Mouse (Mus musculus) midbrain, embryonic 16.5 days (tissue): ENCODE measurements around the gene Rasa2. TPM values are rescaled to one million over a fixed set of nuclear protein-coding genes. Genes with fewer than 3 reads are reported as not detected.

Source experiments
- ATAC-seq: fragments of 200-750 bp; cut with Nextera tagmentation; 2 replicates; pipeline ENCODE4 v1.8.0; 2017; ENCODE audit warnings: moderate TSS enrichment
- H3K27ac ChIP-seq: fragments of 300-500 bp; sonication (generic); 2 replicates; pipeline ENCODE4 v1.5.1; 2014; ENCODE audit warnings: mild to moderate bottlenecking, low read length, mixed read lengths
- H3K27me3 ChIP-seq: fragments of 300-500 bp; sonication (generic); 2 replicates; pipeline ENCODE4 v1.6.1; 2014; ENCODE audit warnings: low read depth, low read length, mixed read lengths; ENCODE audit not compliant: control insufficient read depth, insufficient read depth
- H3K36me3 ChIP-seq: fragments of 300-500 bp; sonication (generic); 2 replicates; pipeline ENCODE4 v1.6.1; 2014; ENCODE audit warnings: mild to moderate bottlenecking, low read length, moderate library complexity, mixed read lengths; ENCODE audit not compliant: control insufficient read depth, insufficient read depth
- H3K4me1 ChIP-seq: fragments of 300-500 bp; sonication (generic); 2 replicates; pipeline ENCODE4 v1.6.1; 2014; ENCODE audit warnings: mild to moderate bottlenecking, low read length, mixed read lengths; ENCODE audit not compliant: control insufficient read depth, insufficient read depth
- H3K4me2 ChIP-seq: fragments of 300-500 bp; sonication (generic); 2 replicates; pipeline ENCODE4 v1.6.1; 2014; ENCODE audit warnings: mild to moderate bottlenecking, low read length, mixed read lengths
- H3K4me3 ChIP-seq: fragments of 300-500 bp; sonication (generic); 2 replicates; pipeline ENCODE4 v1.5.1; 2014; ENCODE audit warnings: low read depth, mild to moderate bottlenecking, low read length, moderate library complexity, mixed read lengths
- H3K9ac ChIP-seq: fragments of 300-500 bp; sonication (generic); 2 replicates; pipeline ENCODE4 v1.6.1; 2014; ENCODE audit warnings: low read depth, low read length, mixed read lengths
- H3K9me3 ChIP-seq: fragments of 300-500 bp; sonication (generic); replicated peaks from 2 replicates; pipeline ENCODE4 v1.6.1; 2014; ENCODE audit warnings: mild to moderate bottlenecking, low read length, mixed read lengths; ENCODE audit not compliant: control insufficient read depth, poor library complexity, severe bottlenecking
- WGBS: fragments of 180-500 bp; shearing (Covaris S2); extraction: QIAGEN DNeasy Blood & Tissue Kit; methylation state at CpG from one replicate; pipeline ENCODE4 v1.1.7; 2014; 5-methylcytosine and 5-hydroxymethylcytosine counted together
- polyA plus RNA-seq: library from polyadenylated mRNA; unstranded; fragments of >200 nt; fragmentation: Nextera tagmentation; extraction: Ambion mirVana; gene quantifications from 2 replicates; pipeline ENCODE4 v1.2.1, GENCODE M21; 2015

The Rasa2 gene
- polyA plus RNA-seq, 1 experiment from 2014 or later, result 18.2 TPM

DNA sequence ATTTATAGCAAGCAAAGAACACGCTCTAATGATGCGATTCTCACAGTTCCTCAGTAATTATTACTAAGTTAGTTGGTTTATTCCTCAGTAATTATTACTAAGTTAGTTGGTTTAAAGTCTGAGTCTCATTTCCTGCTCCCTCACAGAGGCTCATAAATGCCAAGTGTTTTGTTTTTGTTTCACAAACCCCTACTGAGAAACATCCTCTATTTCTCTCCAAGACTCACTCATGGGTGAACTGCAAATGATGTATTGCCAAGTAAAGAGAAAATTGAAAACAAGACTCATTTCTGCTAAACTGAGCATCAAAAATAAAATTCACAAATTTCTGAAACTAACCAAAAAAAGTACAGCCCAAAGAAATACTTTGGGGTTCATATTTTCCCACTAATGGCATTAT lies 47.9 kb downstream of the Rasa2 start:
- Histone ChIP-seq H3K4me2 (no peak overlapping the region), H3K27ac (no peak overlapping the region), H3K4me1 (no peaks in the 10 kb centered on the region), H3K36me3 (no peaks in the 10 kb centered on the region; the same call in 1 of the 2 replicates), H3K4me3 (no peak overlapping the region), H3K9me3 (no peaks in the 10 kb centered on the region), H3K9ac (no peak overlapping the region), H3K27me3 (no peaks in the 10 kb centered on the region)
- no peak for ATAC-seq
- 92% methylated on average over 2 of the region's 2 CpGs for WGBS

- Histone ChIP-seq H3K4me2 (no peak overlapping the region), H3K36me3 (no peaks in the 10 kb centered on the region)
- 89% methylated on average over 2 of the region's 2 CpGs for WGBS
These were observed 48.3 kb downstream of the Rasa2 start for GRCm38 (mm10) chr9:96583076-96583475.

GRCm38 (mm10) chr9:96578190-96578589 lies 53.2 kb downstream of the Rasa2 start:
- WGBS, result 88% methylated on average over 4 of the region's 4 CpGs
- H3K27me3 ChIP-seq, result no peaks in the 10 kb centered on the region
- no peak for ATAC-seq
- H3K27ac ChIP-seq, result no peak overlapping the region
- no peak overlapping the region for H3K4me3 ChIP-seq
- H3K9me3 ChIP-seq, result no peaks in the 10 kb centered on the region
- no peak overlapping the region for H3K9ac ChIP-seq
- no peaks in the 10 kb centered on the region for H3K36me3 ChIP-seq
- no peak overlapping the region for H3K4me2 ChIP-seq
- H3K4me1 ChIP-seq, result no peaks in the 10 kb centered on the region

More at GRCm38 (mm10) chr9:96583076-96583475, 48.3 kb downstream of the Rasa2 start:
- Histone ChIP-seq H3K27me3 (no peaks in the 10 kb centered on the region), H3K27ac (no peak overlapping the region), H3K9ac (no peak overlapping the region), H3K9me3 (no peaks in the 10 kb centered on the region), H3K4me3 (no peak overlapping the region), H3K4me1 (no peaks in the 10 kb centered on the region)
- no peak for ATAC-seq

GRCm38 (mm10) chr9:96577674-96578073 lies 53.7 kb downstream of the Rasa2 start:
- 89% methylated on average over 6 of the region's 6 CpGs for WGBS
- ATAC-seq, result no peak
- H3K27me3 ChIP-seq, result no peaks in the 10 kb centered on the region
- H3K9ac ChIP-seq, result no peak overlapping the region
- no peak overlapping the region for H3K4me3 ChIP-seq
- H3K9me3 ChIP-seq, result no peaks in the 10 kb centered on the region
- no peaks in the 10 kb centered on the region for H3K36me3 ChIP-seq
- H3K4me1 ChIP-seq, result no peaks in the 10 kb centered on the region
- H3K27ac ChIP-seq, result no peak overlapping the region
- no peak overlapping the region for H3K4me2 ChIP-seq

- no peak overlapping the region for H3K4me3 ChIP-seq
- ATAC-seq, result no peak
- no peaks in the 10 kb centered on the region for H3K4me1 ChIP-seq
- H3K27ac ChIP-seq, result no peak overlapping the region
- no peaks in the 10 kb centered on the region for H3K27me3 ChIP-seq
- H3K9me3 ChIP-seq, result no peaks in the 10 kb centered on the region
- H3K4me2 ChIP-seq, result no peak overlapping the region
- H3K9ac ChIP-seq, result no peak overlapping the region
- peaks cover 5% of the 10 kb centered on the region for H3K36me3 ChIP-seq
- WGBS, result 0% methylated on average over 1 of the region's 1 CpGs
These were observed 58.2 kb downstream of the Rasa2 start for GRCm38 (mm10) chr9:96573252-96573651.

DNA sequence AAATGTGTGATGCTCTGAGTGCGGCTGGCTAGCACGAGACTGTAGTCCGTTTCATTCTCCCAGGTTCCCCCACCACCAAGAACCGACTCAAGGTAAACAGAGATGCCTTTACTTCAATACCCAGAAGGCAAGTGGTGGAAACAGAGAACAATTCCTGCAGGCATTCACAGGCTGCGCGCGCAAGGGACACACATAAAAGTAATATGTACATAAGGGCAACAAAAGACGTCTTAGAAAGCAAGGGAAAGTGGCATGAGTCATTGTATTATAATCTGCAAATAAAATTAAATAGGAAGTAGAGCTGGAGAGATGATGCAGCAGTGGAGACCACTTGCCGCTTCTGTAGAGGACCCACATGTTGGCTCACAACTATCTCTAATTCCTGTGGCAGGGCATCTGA lies 58.7 kb downstream of the Rasa2 start:
- Histone ChIP-seq H3K4me3 (no peak overlapping the region), H3K9me3 (no peaks in the 10 kb centered on the region), H3K36me3 (peaks cover 5% of the 10 kb centered on the region), H3K9ac (no peak overlapping the region), H3K27ac (no peak overlapping the region), H3K4me1 (no peaks in the 10 kb centered on the region), H3K4me2 (no peak overlapping the region), H3K27me3 (no peaks in the 10 kb centered on the region)
- WGBS, result 89% methylated on average over 9 of the region's 9 CpGs
- ATAC-seq, result no peak

GRCm38 (mm10) chr9:96566470-96566996 lies 64.9 kb downstream of the Rasa2 start:
- H3K27ac ChIP-seq, result no peak overlapping the region
- H3K27me3 ChIP-seq, result no peaks in the 10 kb centered on the region
- peaks cover 5% of the 10 kb centered on the region for H3K36me3 ChIP-seq
- no peaks in the 10 kb centered on the region for H3K4me1 ChIP-seq
- no peak overlapping the region for H3K4me3 ChIP-seq
- ATAC-seq, result no peak
- WGBS, result 84% methylated on average over 8 of the region's 8 CpGs
- no peaks in the 10 kb centered on the region for H3K9me3 ChIP-seq
- H3K9ac ChIP-seq, result no peak overlapping the region
- H3K4me2 ChIP-seq, result no peak overlapping the region

- H3K4me3 ChIP-seq, result no peak overlapping the region
- H3K9me3 ChIP-seq, result no peaks in the 10 kb centered on the region
- no peaks in the 10 kb centered on the region for H3K27me3 ChIP-seq
- 94% methylated on average over 4 of the region's 4 CpGs for WGBS
- H3K36me3 ChIP-seq, result peaks cover 11% of the 10 kb centered on the region
- H3K4me2 ChIP-seq, result no peak overlapping the region
- H3K9ac ChIP-seq, result no peak overlapping the region
- H3K27ac ChIP-seq, result no peak overlapping the region
- H3K4me1 ChIP-seq, result no peaks in the 10 kb centered on the region
- no peak for ATAC-seq
These were observed 67.9 kb downstream of the Rasa2 start for GRCm38 (mm10) chr9:96563501-96563900.

DNA sequence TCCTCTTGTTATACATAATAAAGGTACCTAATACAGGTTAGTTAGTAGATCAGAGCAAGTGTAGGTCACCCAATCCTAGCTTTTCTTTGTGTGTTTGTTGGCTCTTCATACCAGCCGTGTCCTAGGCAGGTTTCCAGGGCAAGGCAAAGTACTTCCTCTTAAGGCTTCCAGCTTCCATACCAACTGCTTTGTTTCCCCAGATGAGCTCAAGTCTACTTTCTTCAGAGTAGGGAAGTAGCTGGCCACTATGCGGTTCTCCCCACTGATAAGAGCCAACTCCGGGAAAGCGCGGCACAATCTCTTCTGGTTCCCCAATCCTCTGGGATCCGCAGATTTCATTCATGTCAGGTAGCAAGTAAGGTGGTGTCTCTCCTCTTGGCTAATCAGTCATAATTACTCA lies 72.3 kb downstream of the Rasa2 start:
- peaks cover 17% of the 10 kb centered on the region for H3K36me3 ChIP-seq
- H3K4me2 ChIP-seq, result no peak overlapping the region
- no peak overlapping the region for H3K27ac ChIP-seq
- H3K4me3 ChIP-seq, result no peak overlapping the region
- no peaks in the 10 kb centered on the region for H3K4me1 ChIP-seq
- WGBS, result 99% methylated on average over 6 of the region's 6 CpGs
- H3K9ac ChIP-seq, result no peak overlapping the region
- no peak for ATAC-seq
- no peaks in the 10 kb centered on the region for H3K27me3 ChIP-seq
- no peaks in the 10 kb centered on the region for H3K9me3 ChIP-seq
